Comparison of ENCODE assay signal across 8 mouse cellular contexts in genomic region chr15:97235183-97235582, GRCm38 (mm10). TPM values are rescaled to one million over a fixed set of nuclear protein-coding genes. Genes with fewer than 3 reads are reported as not detected.
DNase-seq lines count a peak whose midpoint lies in the region; ATAC-seq lines count a peak whose summit lies in the region.

No protein-coding gene starts in this region.

- H3K27me3 ChIP-seq in liver, embryonic 12.5 days (replicated peaks): peaks cover 5% of the 10 kb centered on the region; the same call in 1 of the 2 replicates
- H3K27me3 ChIP-seq in embryonic facial prominence, embryonic 10.5 days (replicated peaks; ENCODE audit: low read depth, poor library complexity, severe bottlenecking): no peaks in the 10 kb centered on the region

- H3K4me1 ChIP-seq in liver, embryonic 12.5 days: no peaks in the 10 kb centered on the region
- no peaks in the 10 kb centered on the region for H3K4me1 ChIP-seq in embryonic facial prominence, embryonic 10.5 days

- H3K27ac ChIP-seq in liver, embryonic 12.5 days: no peak overlapping the region
- no peak overlapping the region for H3K27ac ChIP-seq in embryonic facial prominence, embryonic 10.5 days (replicated peaks)

- 0 out of 2 replicates have a peak, but pooled peaks cover 3% of the 10 kb centered on the region for H3K9me3 ChIP-seq in liver, embryonic 12.5 days (replicated peaks)
- H3K9me3 ChIP-seq in embryonic facial prominence, embryonic 10.5 days: peaks cover 5% of the 10 kb centered on the region; the same call in 1 of the 2 replicates

- DNase-seq in liver: peak; percentile 46
- peak; percentile 77 for DNase-seq in ES-CJ7 (ENCODE audit: low read depth, low spot score)
- DNase-seq in adrenal gland, adult 2 months: peak; percentile 52
- DNase-seq in embryonic facial prominence, embryonic 10.5 days (ENCODE audit: low spot score): peak; percentile 66
- peak; percentile 72 for DNase-seq in kidney, postnatal 14 days
- DNase-seq in naive thymus-derived CD4-positive, alpha-beta T cell, adult 2 months (ENCODE audit: low read depth): peak; percentile 87
- no peak for DNase-seq in layer of hippocampus, postnatal 14 days (ENCODE audit: low spot score in 2 of 2)

- H3K36me3 ChIP-seq in liver, embryonic 12.5 days: no peaks in the 10 kb centered on the region
- H3K36me3 ChIP-seq in embryonic facial prominence, embryonic 10.5 days (replicated peaks): no peaks in the 10 kb centered on the region

- no peak overlapping the region for H3K4me3 ChIP-seq in liver, embryonic 12.5 days
- H3K4me3 ChIP-seq in embryonic facial prominence, embryonic 10.5 days: no peak overlapping the region

- 13% methylated on average over 7 of the region's 7 CpGs for WGBS in liver, embryonic 12.5 days (ENCODE audit: insufficient replicate concordance)
- 32% methylated on average over 7 of the region's 7 CpGs for WGBS in embryonic facial prominence, embryonic 10.5 days

- H3K9ac ChIP-seq in liver, embryonic 12.5 days: no peak overlapping the region

- ATAC-seq in liver, embryonic 12.5 days: no peak

- no peak overlapping the region for H3K4me2 ChIP-seq in liver, embryonic 12.5 days

RNA-seq across cellular contexts. Expression of gene Pced1b, which starts 11.7 kb away (rescaled TPM):
- 5.6 and 6.4 TPM in 2 replicates for polyA plus RNA-seq in liver, embryonic 12.5 days (2016; fragmentation: Nextera tagmentation; extraction: Ambion mirVana)
- 10 to 100 TPM; 17.9 to 25.7 TPM for total RNA-seq in adrenal gland, adult 2 months (2021)
- polyA plus RNA-seq in adrenal gland, adult 2 months (2012; rRNA removed): 27.5 and 30.1 TPM in 2 replicates
- 2.3 and 4.3 TPM in 2 replicates for polyA plus RNA-seq in embryonic facial prominence, embryonic 10.5 days (2016; fragmentation: Nextera tagmentation; extraction: Ambion mirVana)
- total RNA-seq in layer of hippocampus, postnatal 14 days (2021): 1 to 10 TPM; 7.7 to 8.1 TPM

RNA-seq across cellular contexts. Expression of gene Amigo2, which starts 11.9 kb away (rescaled TPM):
- polyA plus RNA-seq in liver, embryonic 12.5 days (2016; fragmentation: Nextera tagmentation; extraction: Ambion mirVana): 1.4 and 1.7 TPM in 2 replicates
- 10 to 100 TPM in 1 of 2 experiments, 1 to 10 TPM in 1; 7.1 to 11.1 TPM for total RNA-seq in adrenal gland, adult 2 months (2021)
- polyA plus RNA-seq in adrenal gland, adult 2 months (2012; rRNA removed): 0.60 and 0.88 TPM in 2 replicates
- polyA plus RNA-seq in embryonic facial prominence, embryonic 10.5 days (2016; fragmentation: Nextera tagmentation; extraction: Ambion mirVana): 3.3 and 3.9 TPM in 2 replicates
- 10 to 100 TPM; 21.1 to 26.2 TPM for total RNA-seq in layer of hippocampus, postnatal 14 days (2021)

Comparison
In these comparisons a context has a peak if more than half of its experiments do, and no peak if none do; other contexts are left out.
1. DNase-seq: peak in liver (single experiment), ES-CJ7 (single experiment), adrenal gland, adult 2 months (single experiment), embryonic facial prominence, embryonic 10.5 days (single experiment), kidney, postnatal 14 days (single experiment) and naive thymus-derived CD4-positive, alpha-beta T cell, adult 2 months (single experiment); none in layer of hippocampus, postnatal 14 days (0 of 2).